Mouse (Mus musculus) brain, embryonic 14.5 days (tissue): ENCODE data around the gene Mfng. TPM values are rescaled to one million over a fixed set of nuclear protein-coding genes. Genes with fewer than 3 reads are reported as not detected.
A peak's percentile ranks its signal among the peaks of the same experiment; 100 is the strongest.

Experiments
- DNase-seq: peaks from one replicate; pipeline ENCODE4 v3.0.0-alpha.2; 2011; ENCODE audit warnings: low read depth
- CTCF ChIP-seq: fragments of 200-500 bp; IDR thresholded peaks from 2 replicates; pipeline ENCODE4 v1.5.1; 2012; ENCODE audit warnings: inconsistent platforms, mild to moderate bottlenecking, moderate library complexity, borderline replicate concordance; ENCODE audit not compliant: insufficient read depth, insufficient read length; ENCODE audit errors: extremely low read depth
- POLR2A ChIP-seq: fragments of 200-500 bp; IDR thresholded peaks from 2 replicates; pipeline ENCODE4 v1.6.1; 2012; ENCODE audit warnings: mild to moderate bottlenecking, inconsistent platforms, borderline replicate concordance; ENCODE audit not compliant: poor library complexity, insufficient read depth, insufficient read length, severe bottlenecking; ENCODE audit errors: extremely low read depth
- polyA plus RNA-seq: library from polyadenylated mRNA; depleted of rRNA; stranded (reverse); fragments of >200 nt; gene quantifications from 2 replicates; pipeline ENCODE4 v1.2.3, GENCODE M21; 2012

Mfng gene
- polyA plus RNA-seq, 1 experiment, result 37.6 TPM

GRCm38 (mm10) chr15:78770234-78770982, 2.9 kb downstream of the Mfng start:
- peak; percentile 5; the same call in 1 of the 2 replicates for TF ChIP-seq POLR2A
- TF ChIP-seq CTCF, result no peak
- DNase-seq, result no peak

- no peak for DNase-seq
- TF ChIP-seq POLR2A (no peak), CTCF (peak; percentile 48; the same call in 1 of the 2 replicates)
Measured at GRCm38 (mm10) chr15:78769064-78769463, 4.2 kb downstream of the Mfng start.

- TF ChIP-seq CTCF, result no peak
- no peak for TF ChIP-seq POLR2A
Measured at GRCm38 (mm10) chr15:78763704-78764103, 9.6 kb downstream of the Mfng start.

GRCm38 (mm10) chr15:78763210-78763609, 10.1 kb downstream of the Mfng start:
- TF ChIP-seq POLR2A (no peak), CTCF (no peak)
- DNase-seq, result peak; percentile 92

More at GRCm38 (mm10) chr15:78763704-78764103, 9.6 kb downstream of the Mfng start:
- DNase-seq, result no peak

GRCm38 (mm10) chr15:78761112-78761511, 12.2 kb downstream of the Mfng start:
- no peak for DNase-seq
- no peak for TF ChIP-seq POLR2A

GRCm38 (mm10) chr15:78758132-78758531, 15.1 kb downstream of the Mfng start:
- no peak for DNase-seq
- TF ChIP-seq POLR2A (no peak), CTCF (no peak)

- no peak for TF ChIP-seq POLR2A
- TF ChIP-seq CTCF, result no peak
- no peak for DNase-seq
Measured at GRCm38 (mm10) chr15:78755966-78756725, 17.1 kb downstream of the Mfng start.

- no peak for DNase-seq
- no peak for TF ChIP-seq CTCF
- no peak for TF ChIP-seq POLR2A
Measured at GRCm38 (mm10) chr15:78755226-78755625, 18.0 kb downstream of the Mfng start.

- no peak for DNase-seq
- TF ChIP-seq POLR2A (no peak), CTCF (no peak)
Measured at GRCm38 (mm10) chr15:78754144-78754543, 19.1 kb downstream of the Mfng start.

GRCm38 (mm10) chr15:78752991-78753390, 20.3 kb downstream of the Mfng start:
- no peak for DNase-seq
- no peak for TF ChIP-seq CTCF
- TF ChIP-seq POLR2A, result no peak

GRCm38 (mm10) chr15:78750608-78751350, 22.5 kb downstream of the Mfng start:
- DNase-seq, result peak; percentile 71
- TF ChIP-seq CTCF (no peak), POLR2A (no peak)
